ENCODE assay signal across 15 mouse cellular contexts in the genomic region with DNA sequence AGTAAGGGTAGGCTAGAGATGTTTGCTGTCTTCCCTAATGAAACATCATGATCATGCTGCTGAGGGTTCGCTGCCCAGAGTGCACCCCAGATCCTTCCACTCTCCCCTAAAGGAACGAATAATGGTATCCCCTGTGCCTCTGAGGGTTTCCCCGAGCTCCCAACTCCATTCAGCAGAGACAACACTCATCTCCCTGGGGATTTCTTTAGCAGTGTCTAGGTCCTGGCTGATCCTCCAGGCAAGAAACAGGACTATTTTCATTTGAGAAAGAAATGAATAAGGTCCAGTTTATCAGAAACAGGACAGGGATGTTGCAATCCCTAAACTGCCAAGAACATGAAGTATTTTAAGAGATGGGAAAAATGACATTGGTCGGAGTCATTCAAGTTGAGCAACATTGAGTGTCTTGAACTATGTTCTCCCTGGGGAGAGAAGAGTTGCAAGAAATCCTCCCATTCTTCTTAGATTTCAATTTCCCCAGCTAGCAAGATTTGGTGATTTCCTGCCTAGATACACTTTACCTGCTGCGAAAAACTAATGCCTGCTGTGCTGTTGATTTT. TPM values are rescaled to one million over a fixed set of nuclear protein-coding genes. Genes with fewer than 3 reads are reported as not detected.
"Had no signal": no experiment of that assay in that cellular context is flagged by ENCODE, and none has a peak within 500 bp of the region (broad histone marks: within the 10 kb centered on the region; RNA-seq: fewer than 3 reads in every experiment).

No protein-coding gene starts in this region.

RNA-seq across cellular contexts. Expression of gene Ifi214, which starts 14.8 kb away (rescaled TPM):
- total RNA-seq: gastrocnemius, postnatal 10 days; gastrocnemius, postnatal 25 days; gastrocnemius, postnatal 4 days; heart, postnatal 14 days; heart, postnatal 36 days; hematopoietic stem cell, adult 5-6 weeks; hindbrain, postnatal 0 days; layer of hippocampus, adult 18-20 months; layer of hippocampus, postnatal 14 days; layer of hippocampus, postnatal 36 days; left cerebral cortex, adult 18-20 months; left cerebral cortex, adult 8-10 months; left cerebral cortex, postnatal 10 days; left cerebral cortex, postnatal 25 days; left cerebral cortex, postnatal 4 days had no signal

RNA-seq across cellular contexts. Expression of gene Ifi213, which starts 48.5 kb away (rescaled TPM):
- total RNA-seq: gastrocnemius, postnatal 10 days; gastrocnemius, postnatal 4 days; hindbrain, postnatal 0 days; layer of hippocampus, adult 18-20 months; layer of hippocampus, postnatal 14 days; layer of hippocampus, postnatal 36 days; left cerebral cortex, adult 18-20 months; left cerebral cortex, postnatal 10 days; left cerebral cortex, postnatal 25 days had no signal

RNA-seq across cellular contexts. Expression of gene Ifi206, which starts 59.7 kb away (rescaled TPM):
- total RNA-seq: gastrocnemius, postnatal 10 days; gastrocnemius, postnatal 25 days; gastrocnemius, postnatal 4 days; layer of hippocampus, adult 18-20 months; layer of hippocampus, postnatal 14 days; layer of hippocampus, postnatal 36 days; left cerebral cortex, adult 18-20 months; left cerebral cortex, postnatal 10 days; left cerebral cortex, postnatal 25 days; left cerebral cortex, postnatal 4 days had no signal
